Comparison of ENCODE assay signal across 19 mouse cellular contexts in the genomic region with DNA sequence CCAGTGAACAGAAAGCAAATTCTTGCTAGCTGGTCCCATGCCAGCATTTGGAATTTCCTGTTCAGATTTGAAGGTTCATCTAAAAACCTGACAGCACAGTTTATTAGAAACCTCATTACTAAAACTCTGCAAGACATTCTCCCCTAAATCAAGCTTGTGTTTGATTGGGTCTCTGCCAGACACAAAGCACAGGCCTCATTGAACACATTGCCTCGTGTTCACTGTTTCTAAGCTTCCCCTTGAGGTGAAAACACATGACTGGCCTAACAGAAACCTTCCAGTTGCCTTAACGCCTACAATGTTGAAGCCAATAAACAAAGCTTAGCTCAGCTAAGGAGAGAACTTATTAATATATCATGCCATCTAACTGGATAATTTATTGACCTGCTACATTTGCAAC. TPM values are rescaled to one million over a fixed set of nuclear protein-coding genes. Genes with fewer than 3 reads are reported as not detected.
A peak's percentile ranks its signal among the peaks of the same experiment; 100 is the strongest.
DNase-seq lines count a peak whose midpoint lies in the region; ATAC-seq and TF ChIP-seq lines count a peak whose summit lies in the region.
"Had no signal": no experiment of that assay in that cellular context is flagged by ENCODE, and none has a peak within 500 bp of the region (broad histone marks: within the 10 kb centered on the region; RNA-seq: fewer than 3 reads in every experiment).

No protein-coding gene starts in this region.

- peak; percentile 26 for DNase-seq in hindbrain, postnatal 0 days (ENCODE audit: low spot score)
- DNase-seq in midbrain, postnatal 0 days (ENCODE audit: low spot score), result peak; percentile 23
- no peak for DNase-seq in gastrocnemius, adult 8-10 months (ENCODE audit: low spot score in 2 of 2)
- DNase-seq: adrenal gland, postnatal 14 days; cerebellum, adult 2 months; gastrocnemius, postnatal 10 days; heart, adult 2 months; kidney, adult 18-20 months had no signal

- no peaks in the 10 kb centered on the region for H3K36me3 ChIP-seq in forebrain, embryonic 16.5 days (ENCODE audit: control insufficient read depth, insufficient read depth)
- no peaks in the 10 kb centered on the region for H3K36me3 ChIP-seq in forebrain, embryonic 12.5 days (replicated peaks)
- H3K36me3 ChIP-seq in hindbrain, postnatal 0 days (ENCODE audit: insufficient read depth, low read length), result no peaks in the 10 kb centered on the region
- no peaks in the 10 kb centered on the region for H3K36me3 ChIP-seq in hindbrain, embryonic 13.5 days
- no peaks in the 10 kb centered on the region for H3K36me3 ChIP-seq in midbrain, postnatal 0 days (ENCODE audit: insufficient read depth, low read length)
- no peaks in the 10 kb centered on the region for H3K36me3 ChIP-seq in midbrain, embryonic 15.5 days (replicated peaks)
- H3K36me3 ChIP-seq: heart, embryonic 12.5 days; hindbrain, embryonic 10.5 days; intestine, embryonic 15.5 days had no signal

- no peaks in the 10 kb centered on the region for H3K27me3 ChIP-seq in forebrain, embryonic 16.5 days (replicated peaks; ENCODE audit: control insufficient read depth, insufficient read depth, low read length)
- H3K27me3 ChIP-seq in forebrain, embryonic 12.5 days, result no peaks in the 10 kb centered on the region
- no peaks in the 10 kb centered on the region for H3K27me3 ChIP-seq in hindbrain, postnatal 0 days (ENCODE audit: insufficient read depth, low read length)
- H3K27me3 ChIP-seq in hindbrain, embryonic 13.5 days, result no peaks in the 10 kb centered on the region
- no peaks in the 10 kb centered on the region for H3K27me3 ChIP-seq in midbrain, postnatal 0 days (ENCODE audit: insufficient read depth, low read length)
- no peaks in the 10 kb centered on the region for H3K27me3 ChIP-seq in midbrain, embryonic 15.5 days (replicated peaks)
- H3K27me3 ChIP-seq: CH12.LX; heart, embryonic 12.5 days; intestine, embryonic 15.5 days had no signal

- H3K27ac ChIP-seq in forebrain, embryonic 16.5 days (ENCODE audit: low read length), result no peak overlapping the region
- no peak overlapping the region for H3K27ac ChIP-seq in forebrain, embryonic 12.5 days
- no peak overlapping the region for H3K27ac ChIP-seq in hindbrain, postnatal 0 days
- H3K27ac ChIP-seq in hindbrain, embryonic 13.5 days, result no peak overlapping the region
- H3K27ac ChIP-seq in midbrain, postnatal 0 days (ENCODE audit: low read depth, low read length), result no peak overlapping the region
- H3K27ac ChIP-seq in midbrain, embryonic 15.5 days, result no peak overlapping the region
- H3K27ac ChIP-seq: heart, adult 2 months; hindbrain, embryonic 10.5 days; intestine, embryonic 15.5 days had no signal

- ATAC-seq in forebrain, embryonic 16.5 days, result peak; percentile 69; the same call in 1 of the 2 replicates
- ATAC-seq in forebrain, embryonic 12.5 days (ENCODE audit: low FRiP score), result no peak
- no peak for ATAC-seq in hindbrain, postnatal 0 days
- no peak for ATAC-seq in hindbrain, embryonic 13.5 days (ENCODE audit: low FRiP score)
- no peak for ATAC-seq in midbrain, postnatal 0 days (ENCODE audit: low FRiP score)
- ATAC-seq in midbrain, embryonic 15.5 days (replicated peaks), result no peak
- ATAC-seq: activated CD4-positive, CD25-positive, alpha-beta regulatory T cell, adult 4 months; intestine, embryonic 15.5 days; Patski had no signal

- 0 out of 2 replicates have a peak, but pooled peaks cover 2% of the 10 kb centered on the region for H3K4me1 ChIP-seq in forebrain, embryonic 16.5 days (replicated peaks; ENCODE audit: control insufficient read depth, insufficient read depth, low read length)
- no peaks in the 10 kb centered on the region for H3K4me1 ChIP-seq in forebrain, embryonic 12.5 days
- no peaks in the 10 kb centered on the region for H3K4me1 ChIP-seq in hindbrain, postnatal 0 days (ENCODE audit: insufficient read depth, low read length)
- H3K4me1 ChIP-seq in hindbrain, embryonic 13.5 days (replicated peaks), result no peaks in the 10 kb centered on the region
- no peaks in the 10 kb centered on the region for H3K4me1 ChIP-seq in midbrain, postnatal 0 days (ENCODE audit: insufficient read depth, low read length)
- H3K4me1 ChIP-seq in midbrain, embryonic 15.5 days, result no peaks in the 10 kb centered on the region
- H3K4me1 ChIP-seq: heart, embryonic 12.5 days; hindbrain, embryonic 10.5 days; intestine, embryonic 15.5 days had no signal

- H3K9me3 ChIP-seq in forebrain, embryonic 16.5 days (ENCODE audit: control insufficient read depth, low read length), result no peaks in the 10 kb centered on the region
- no peaks in the 10 kb centered on the region for H3K9me3 ChIP-seq in forebrain, embryonic 12.5 days
- H3K9me3 ChIP-seq in hindbrain, postnatal 0 days (ENCODE audit: low read length), result no peaks in the 10 kb centered on the region
- no peaks in the 10 kb centered on the region for H3K9me3 ChIP-seq in hindbrain, embryonic 13.5 days
- no peaks in the 10 kb centered on the region for H3K9me3 ChIP-seq in midbrain, postnatal 0 days (ENCODE audit: low read length)
- H3K9me3 ChIP-seq in midbrain, embryonic 15.5 days, result no peaks in the 10 kb centered on the region
- H3K9me3 ChIP-seq: heart, embryonic 12.5 days; hindbrain, embryonic 10.5 days; intestine, embryonic 15.5 days had no signal

- no peak overlapping the region for H3K9ac ChIP-seq in forebrain, embryonic 16.5 days (replicated peaks; ENCODE audit: low read depth, low read length)
- H3K9ac ChIP-seq in forebrain, embryonic 12.5 days, result no peak overlapping the region
- no peak overlapping the region for H3K9ac ChIP-seq in hindbrain, postnatal 0 days (replicated peaks; ENCODE audit: low read length)
- no peak overlapping the region for H3K9ac ChIP-seq in hindbrain, embryonic 13.5 days
- H3K9ac ChIP-seq in midbrain, postnatal 0 days (replicated peaks; ENCODE audit: low read length, poor library complexity, severe bottlenecking), result no peak overlapping the region
- H3K9ac ChIP-seq in midbrain, embryonic 15.5 days, result no peak overlapping the region
- H3K9ac ChIP-seq: heart, embryonic 12.5 days; intestine, embryonic 15.5 days had no signal

- no peak overlapping the region for H3K4me3 ChIP-seq in forebrain, embryonic 16.5 days (replicated peaks; ENCODE audit: low read length)
- H3K4me3 ChIP-seq in forebrain, embryonic 12.5 days (replicated peaks), result no peak overlapping the region
- no peak overlapping the region for H3K4me3 ChIP-seq in hindbrain, postnatal 0 days (ENCODE audit: low read length)
- no peak overlapping the region for H3K4me3 ChIP-seq in hindbrain, embryonic 13.5 days
- H3K4me3 ChIP-seq in midbrain, postnatal 0 days (ENCODE audit: low read depth, low read length), result no peak overlapping the region
- H3K4me3 ChIP-seq in midbrain, embryonic 15.5 days, result no peak overlapping the region
- H3K4me3 ChIP-seq: heart, adult 2 months; heart, embryonic 12.5 days; hindbrain, embryonic 10.5 days; intestine, embryonic 15.5 days had no signal

- TF ChIP-seq CTCF in hindbrain, postnatal 0 days (IDR thresholded peaks at IDR 0.05; ENCODE audit: low read depth), result no peak
- no peak for TF ChIP-seq CTCF in midbrain, postnatal 0 days (IDR thresholded peaks at IDR 0.05)

- WGBS in forebrain, embryonic 16.5 days, result 17% methylated on average over 2 of the region's 2 CpGs
- WGBS in forebrain, embryonic 12.5 days, result 50% methylated on average over 2 of the region's 2 CpGs
- 20% methylated on average over 2 of the region's 2 CpGs for WGBS in hindbrain, postnatal 0 days
- WGBS in hindbrain, embryonic 13.5 days, result 44% methylated on average over 2 of the region's 2 CpGs
- 44% methylated on average over 2 of the region's 2 CpGs for WGBS in midbrain, postnatal 0 days
- 44% methylated on average over 2 of the region's 2 CpGs for WGBS in midbrain, embryonic 15.5 days

- no peak overlapping the region for H3K4me2 ChIP-seq in forebrain, embryonic 16.5 days (ENCODE audit: low read length)
- H3K4me2 ChIP-seq in forebrain, embryonic 12.5 days, result no peak overlapping the region
- no peak overlapping the region for H3K4me2 ChIP-seq in hindbrain, postnatal 0 days (ENCODE audit: low read depth, low read length)
- no peak overlapping the region for H3K4me2 ChIP-seq in hindbrain, embryonic 13.5 days
- no peak overlapping the region for H3K4me2 ChIP-seq in midbrain, postnatal 0 days (ENCODE audit: low read depth, low read length, poor library complexity, severe bottlenecking)
- no peak overlapping the region for H3K4me2 ChIP-seq in midbrain, embryonic 15.5 days
- H3K4me2 ChIP-seq: heart, embryonic 12.5 days; intestine, embryonic 15.5 days had no signal

RNA-seq across cellular contexts. Expression of a gene that starts 5.7 kb away (rescaled TPM):
- polyA plus RNA-seq in forebrain, embryonic 16.5 days (2015; fragmentation: Nextera tagmentation; extraction: Ambion mirVana), result 0.20 and 0.34 TPM in 2 replicates
- polyA plus RNA-seq in forebrain, embryonic 12.5 days (2016; fragmentation: Nextera tagmentation; extraction: Ambion mirVana), result 0.14 and 0.93 TPM in 2 replicates
- total RNA-seq in hindbrain, postnatal 0 days (2014; rRNA removed), result 0.26 TPM in 1 of 2 replicates, not detected in the other
- polyA plus RNA-seq in hindbrain, postnatal 0 days (2015; fragmentation: Nextera tagmentation; extraction: Ambion mirVana), result 0.13 and 0.20 TPM in 2 replicates
- polyA plus RNA-seq in hindbrain, embryonic 13.5 days (2015; fragmentation: Nextera tagmentation; extraction: Ambion mirVana), result 0.25 and 0.27 TPM in 2 replicates
- total RNA-seq in midbrain, postnatal 0 days (2014; rRNA removed), result 1.2 TPM in 1 of 2 replicates, not detected in the other
- 0.17 TPM in 1 of 2 replicates, not detected in the other for polyA plus RNA-seq in midbrain, postnatal 0 days (2015; fragmentation: Nextera tagmentation; extraction: Ambion mirVana)
- 0.14 and 0.21 TPM in 2 replicates for polyA plus RNA-seq in midbrain, embryonic 15.5 days (2015; fragmentation: Nextera tagmentation; extraction: Ambion mirVana)
- not detected for total RNA-seq in gastrocnemius, adult 8-10 months (2022)
- total RNA-seq: adrenal gland, adult 18-20 months; adrenal gland, postnatal 14 days; CH12.LX had no signal
- polyA plus RNA-seq: activated CD4-positive, CD25-positive, alpha-beta regulatory T cell, adult 4 months; heart, embryonic 12.5 days; hindbrain, embryonic 10.5 days; intestine, embryonic 15.5 days had no signal

Comparison
In these comparisons a context has a peak if more than half of its experiments do, and no peak if none do; other contexts are left out.
1. DNase-seq: peak in hindbrain, postnatal 0 days (single experiment) and midbrain, postnatal 0 days (single experiment); none in gastrocnemius, adult 8-10 months (0 of 2).